Mouse (Mus musculus) monocyte, adult 2 months (primary cell): ENCODE results near the gene Kalrn.
"Not testable (repeated sequence)": the region's sequence is repeated elsewhere in the genome, so short reads cannot be mapped to it uniquely, and the experiment has no call there.

Experiments used
- DNase-seq, 2 experiments: peaks; one replicate each; pipeline ENCODE4 v3.0.0; 2022; ENCODE audit warnings: low spot score in 2 of 2, low read depth in 1 of 2

Kalrn gene

DNA sequence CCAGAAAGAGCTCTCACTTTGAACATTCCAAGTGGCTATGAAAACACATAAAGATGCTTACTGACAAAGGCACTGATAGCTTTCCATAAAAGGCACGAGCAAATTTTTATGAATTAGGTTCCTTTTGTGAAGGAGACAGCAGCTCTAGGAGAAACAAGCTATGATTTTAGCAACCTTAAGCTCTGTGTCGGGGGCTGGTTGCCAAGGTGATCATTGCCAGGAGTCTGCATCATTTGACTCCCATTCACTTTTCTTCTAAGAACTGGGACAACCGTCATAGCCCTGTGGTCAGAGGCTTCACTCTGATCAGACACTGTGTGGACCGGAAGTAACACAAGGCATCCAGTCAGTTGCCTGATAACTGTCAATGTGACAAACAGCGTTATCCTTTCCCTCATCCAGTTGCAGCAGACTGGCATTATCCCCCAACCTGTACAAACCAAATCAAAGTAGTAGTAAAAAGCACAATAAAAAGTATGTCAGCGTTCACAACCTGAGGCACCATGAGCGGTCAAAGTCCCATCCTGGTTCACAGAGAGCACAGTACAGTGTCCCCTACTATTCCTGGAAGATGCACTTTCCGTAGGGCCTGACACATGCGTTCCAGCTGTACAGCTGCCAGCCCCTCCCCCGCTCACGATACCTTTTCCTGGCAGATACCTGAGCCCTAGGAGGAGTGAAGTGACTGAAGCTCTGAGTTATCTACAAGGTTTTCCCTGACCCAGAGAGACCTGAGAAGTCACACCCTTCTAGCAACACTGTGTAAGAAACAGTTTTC lies 253.1 kb downstream of the Kalrn start:
- DNase-seq = no peak

DNA sequence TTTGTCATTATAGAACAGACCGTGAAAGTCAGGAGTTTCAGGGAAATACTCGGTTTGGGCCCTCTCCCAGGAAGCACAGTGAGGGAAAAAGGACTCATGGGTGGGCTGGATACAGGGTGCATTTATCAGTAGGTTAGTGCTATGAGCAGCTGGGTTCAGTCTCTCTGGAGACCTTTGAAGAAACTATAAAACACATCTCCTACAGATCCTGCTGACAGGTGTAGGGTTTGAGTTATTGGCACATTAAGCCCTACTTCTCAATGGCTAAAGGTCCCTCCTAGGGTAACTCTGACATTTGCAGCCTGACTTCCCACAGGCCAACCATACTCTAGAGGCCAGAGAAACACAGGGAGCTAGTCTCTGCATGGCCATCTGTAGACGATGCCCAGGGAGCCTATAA lies 256.2 kb downstream of the Kalrn start:
- no peak for DNase-seq

DNA sequence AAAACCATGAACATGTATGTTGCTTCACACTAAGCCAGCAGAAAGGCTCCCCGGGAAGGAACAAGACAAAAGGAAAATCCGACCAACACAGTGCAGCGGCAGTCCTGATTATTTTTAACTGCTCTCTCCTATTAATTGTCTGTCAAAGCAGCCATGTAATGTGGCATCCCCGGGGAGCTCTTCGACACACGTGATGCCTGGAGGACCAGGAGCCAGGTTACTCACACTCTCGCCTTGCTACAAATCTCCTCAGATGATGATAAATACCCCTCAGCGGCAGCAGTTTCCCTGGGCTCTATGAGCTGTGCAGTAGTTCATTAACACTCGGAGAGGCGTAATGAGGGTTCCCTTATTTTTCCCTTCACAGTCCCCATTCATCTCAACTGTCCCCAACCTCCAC lies 257.1 kb downstream of the Kalrn start:
- no peak for DNase-seq

DNA sequence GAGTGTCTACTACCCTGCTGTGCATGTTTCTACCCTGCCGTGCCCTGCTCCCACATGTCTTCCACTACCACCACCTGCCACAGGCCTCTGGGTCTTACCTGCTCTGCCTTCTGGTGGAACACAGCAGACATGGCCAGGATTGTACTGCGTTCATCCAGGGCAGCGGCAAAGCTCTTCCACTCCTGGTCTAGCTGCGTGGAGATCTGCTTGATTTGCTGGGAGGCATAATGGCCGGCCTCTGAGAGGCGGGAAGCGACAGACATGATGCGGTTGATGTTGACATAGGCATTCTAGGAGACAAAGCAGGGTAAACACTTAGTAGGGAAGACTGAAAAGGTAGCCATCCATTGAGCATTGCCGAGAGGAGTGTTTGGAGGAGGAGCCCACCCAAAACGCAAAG lies 259.3 kb downstream of the Kalrn start:
- DNase-seq = no peak

DNA sequence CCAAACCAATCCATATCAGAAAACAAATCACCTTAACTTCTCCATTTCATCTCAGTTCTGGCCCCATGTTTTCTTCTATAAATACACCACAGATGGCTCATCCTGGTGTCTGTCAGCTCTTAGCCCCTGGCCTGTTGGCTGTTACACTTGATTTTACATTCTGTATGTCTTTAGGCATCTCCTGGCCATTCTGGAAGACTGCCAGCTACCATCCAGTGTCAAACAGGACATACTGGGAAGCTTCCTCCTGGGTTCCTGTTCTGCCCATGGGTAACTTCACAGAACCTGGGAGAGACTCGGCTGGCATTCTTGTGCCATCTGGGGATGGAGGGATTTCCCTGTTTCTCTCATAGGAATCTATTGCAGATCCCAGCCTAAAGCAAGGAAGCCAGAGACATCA lies 261.8 kb downstream of the Kalrn start:
- no peak for DNase-seq

DNA sequence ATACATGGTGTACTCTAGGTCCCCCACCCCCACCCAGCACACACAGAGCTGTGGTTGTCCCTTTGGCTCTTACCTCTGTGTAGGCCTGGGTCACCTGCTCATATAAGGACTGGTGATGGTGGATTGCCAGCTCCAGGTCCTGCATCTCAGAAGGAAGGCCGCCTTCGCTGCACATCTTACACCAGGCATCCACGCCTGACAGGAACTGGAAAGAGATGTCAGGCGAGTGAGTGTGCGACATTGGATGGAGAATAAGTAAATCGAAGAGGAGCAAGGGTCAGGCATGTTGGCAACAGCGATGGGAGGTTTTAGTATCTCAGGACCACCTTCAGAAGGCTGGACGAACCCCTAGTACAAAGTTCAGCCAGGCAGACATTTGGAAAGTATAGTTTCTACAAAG lies 263.0 kb downstream of the Kalrn start:
- no peak for DNase-seq

DNA sequence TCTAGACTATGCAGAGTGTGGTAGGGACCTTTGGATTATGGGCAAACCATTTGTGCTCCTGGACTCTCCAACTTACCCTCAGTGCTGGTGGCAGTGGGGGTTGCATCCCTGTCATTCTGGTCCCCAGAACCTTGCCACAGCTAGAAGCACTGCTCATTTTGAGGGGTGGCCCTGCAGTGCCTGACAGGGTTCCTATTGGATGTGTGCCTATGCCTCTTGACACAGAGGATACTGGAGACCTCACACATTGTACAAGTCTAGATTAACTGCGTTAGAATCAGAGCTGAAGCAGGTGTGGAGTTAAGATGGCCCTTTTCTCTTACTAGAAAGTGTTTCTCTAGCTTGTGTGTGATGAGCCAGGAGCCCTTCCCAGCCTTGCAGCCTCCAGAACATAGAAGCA lies 265.0 kb downstream of the Kalrn start:
- no peak for DNase-seq

DNA sequence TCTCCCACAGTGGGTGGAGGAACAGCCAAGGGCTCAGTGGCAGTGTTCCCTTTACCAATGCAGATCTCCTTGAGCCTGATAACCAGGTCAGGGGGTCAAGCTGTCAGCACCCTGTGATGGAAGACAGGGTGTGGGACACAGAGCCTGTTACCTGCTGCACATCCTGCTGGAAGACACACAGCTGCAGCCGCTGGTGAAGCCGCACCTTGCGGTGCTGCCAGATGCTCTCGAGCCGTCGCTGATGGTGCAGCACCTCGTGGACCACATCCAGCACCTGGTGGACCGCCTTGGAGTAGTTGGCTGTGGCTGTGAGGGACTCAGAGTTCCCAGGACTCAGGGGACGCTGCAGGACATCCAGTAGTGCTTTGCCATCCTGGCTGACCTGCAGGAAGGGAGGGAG lies 265.9 kb downstream of the Kalrn start:
- DNase-seq = no peak

DNA sequence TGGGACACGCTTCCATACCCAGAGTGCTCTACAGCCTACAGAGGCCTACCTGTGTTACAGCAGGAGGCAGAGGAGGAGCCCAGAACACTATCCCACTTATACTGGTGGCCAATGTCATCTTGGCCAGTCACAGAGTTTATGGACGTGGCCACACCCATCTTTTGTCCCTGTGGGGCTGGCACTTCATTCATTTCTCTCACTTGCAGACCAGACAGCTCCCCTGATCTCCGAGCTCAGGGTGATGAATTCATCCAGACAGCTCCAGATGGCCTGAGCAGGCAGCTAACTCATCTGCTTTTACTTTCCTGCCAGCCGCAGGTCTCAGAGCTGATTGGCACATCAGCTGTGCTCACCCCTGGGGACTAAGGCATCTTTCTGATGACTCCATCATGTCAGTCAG lies 267.7 kb downstream of the Kalrn start:
- no peak for DNase-seq

DNA sequence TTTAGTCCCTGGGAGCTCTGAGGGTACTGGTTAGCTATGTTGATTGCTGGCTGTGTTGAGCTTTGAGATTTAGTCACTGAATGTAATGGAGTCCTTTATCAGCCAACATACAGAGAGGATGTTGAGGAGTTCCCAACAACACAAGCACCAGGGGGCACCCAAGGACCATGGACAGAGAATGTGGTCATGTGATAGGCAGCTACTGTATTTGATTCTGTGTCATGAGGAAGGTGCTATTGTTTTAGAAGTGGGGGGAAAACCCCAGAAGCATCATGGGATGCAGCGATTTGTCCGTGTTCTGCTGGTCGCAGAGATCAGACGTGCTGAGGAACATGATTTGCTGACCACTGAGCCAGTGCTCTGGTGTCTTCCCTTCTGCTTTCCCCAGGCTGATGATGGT lies 269.5 kb downstream of the Kalrn start:
- DNase-seq = not testable (repeated sequence)

DNA sequence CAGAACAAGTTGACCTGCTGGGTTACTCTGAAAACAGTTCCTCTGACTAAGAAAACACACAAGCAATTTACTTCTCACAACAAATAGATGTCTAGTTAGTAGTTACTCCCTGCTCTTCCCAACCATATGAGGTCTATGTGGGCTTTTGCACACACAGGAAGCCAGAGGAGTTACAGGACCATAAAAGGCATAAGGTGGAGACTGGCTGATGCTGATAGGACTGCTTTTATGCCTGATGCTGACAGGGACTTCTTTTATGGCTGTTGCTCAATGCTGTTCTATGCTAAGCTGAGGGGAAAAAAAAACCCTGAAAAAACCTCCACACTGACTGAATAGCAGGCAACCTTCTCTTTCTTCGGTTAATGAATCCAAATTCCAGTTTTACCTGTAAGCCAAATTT lies 270.8 kb downstream of the Kalrn start:
- DNase-seq = no peak

DNA sequence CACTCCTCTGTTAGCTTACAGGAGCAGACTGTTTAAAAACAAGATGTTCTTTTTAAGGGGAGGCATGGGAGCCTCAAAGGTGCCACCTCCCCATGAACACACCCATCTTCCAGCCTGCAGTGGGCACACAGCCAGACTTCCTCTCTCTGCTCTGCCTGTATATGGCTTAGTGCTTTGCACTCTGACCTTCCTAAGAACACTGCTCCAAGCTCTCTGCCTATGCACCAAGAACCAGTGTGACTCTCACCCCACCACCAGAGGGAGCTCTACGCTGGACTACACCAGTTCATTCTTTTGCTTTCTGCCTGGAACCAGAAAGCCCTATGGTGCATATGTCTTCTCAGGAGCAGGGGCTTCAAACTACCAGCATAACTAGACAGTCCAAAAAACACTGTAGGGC lies 271.3 kb downstream of the Kalrn start:
- DNase-seq = no peak

DNA sequence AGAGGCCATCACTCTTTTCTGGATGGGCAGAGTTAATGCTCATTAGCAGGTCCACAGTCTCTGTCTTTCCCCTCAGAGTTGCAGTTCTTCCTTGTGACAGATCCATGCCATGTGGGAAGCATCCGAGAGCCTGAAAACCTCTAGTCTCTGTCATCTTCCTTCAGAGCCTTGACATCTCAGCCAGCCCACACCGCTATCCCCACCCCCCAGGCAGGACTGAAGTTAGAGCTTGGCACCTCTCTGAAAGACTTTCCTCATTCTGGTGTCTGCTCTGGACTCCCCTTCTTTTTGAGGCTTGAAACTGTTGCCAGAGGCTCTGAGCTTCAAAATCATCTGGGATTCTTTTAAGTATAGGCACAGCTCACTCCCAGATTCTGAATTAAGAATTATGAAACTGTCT lies 274.1 kb downstream of the Kalrn start:
- no peak for DNase-seq

DNA sequence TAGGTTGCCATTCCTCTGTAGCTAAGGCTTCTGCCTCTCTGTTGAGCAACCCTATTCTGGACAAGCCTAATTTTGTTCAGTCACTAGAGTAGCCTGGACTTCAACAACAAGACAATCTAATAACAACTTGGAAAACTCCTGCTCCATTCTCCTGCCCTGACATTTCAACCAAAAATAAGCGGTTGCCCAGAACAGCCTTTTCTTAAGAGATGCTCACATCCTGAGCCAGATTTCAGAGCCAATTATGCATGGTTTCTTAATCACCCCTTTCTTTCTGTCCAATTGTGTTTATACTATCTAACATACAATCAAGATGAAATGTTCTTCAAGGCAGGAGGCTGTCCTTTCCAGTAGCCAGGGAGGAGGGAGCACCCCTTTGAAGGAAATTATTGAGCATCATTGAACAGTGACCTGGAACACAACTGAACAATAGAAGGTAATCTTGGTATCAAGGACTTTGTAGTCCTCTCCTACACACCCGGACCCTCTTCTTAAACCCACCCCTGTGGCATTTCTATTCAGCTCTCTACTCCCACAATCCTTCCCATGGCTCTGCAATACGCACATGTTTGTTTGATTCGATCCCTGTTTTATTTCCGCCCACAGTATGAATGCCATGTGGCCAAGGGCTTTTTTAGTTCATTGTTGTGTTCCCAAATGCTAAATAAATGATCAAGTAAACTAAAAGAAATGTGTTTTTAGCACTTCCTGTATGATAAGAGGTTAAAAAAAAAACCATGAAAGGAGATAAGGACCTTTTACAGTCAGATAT lies 275.2 kb downstream of the Kalrn start:
- no peak for DNase-seq

DNA sequence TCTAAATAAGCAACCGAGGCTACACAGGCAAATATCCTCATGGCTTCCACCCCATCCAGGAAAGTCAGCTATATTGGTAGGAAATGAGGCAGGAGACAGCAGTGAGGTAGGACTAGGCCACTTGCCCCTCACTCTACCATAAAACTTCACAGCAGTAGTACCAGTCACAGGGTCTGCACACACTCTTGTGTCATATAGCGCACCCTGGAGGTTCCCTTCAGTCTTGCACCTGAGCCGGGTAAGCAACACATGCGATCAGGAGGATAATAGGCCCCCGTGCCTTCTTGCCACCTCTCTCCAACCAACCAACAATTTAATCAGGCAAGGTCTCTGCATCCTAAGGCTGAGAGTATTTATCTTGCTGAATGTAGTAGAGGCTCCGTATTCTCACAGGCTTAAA lies 278.8 kb downstream of the Kalrn start:
- no peak for DNase-seq

DNA sequence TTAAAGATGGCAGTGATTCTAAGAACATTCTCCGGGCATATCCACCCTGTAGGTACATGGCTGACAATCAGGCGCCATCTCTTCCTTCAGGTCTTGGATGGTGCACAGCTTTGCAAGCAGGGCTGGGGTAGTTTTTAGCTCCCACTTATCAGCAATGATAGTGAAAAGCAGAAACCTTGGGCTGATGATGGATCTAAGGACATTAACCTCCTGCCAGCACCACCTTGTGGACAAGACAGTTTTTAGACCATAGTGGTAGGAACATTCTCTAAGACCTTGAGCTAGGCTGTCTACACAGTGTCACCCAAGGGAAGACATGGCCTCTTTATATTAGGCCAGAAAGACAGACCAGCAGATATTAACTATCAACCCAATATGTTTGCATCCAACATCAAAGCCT lies 279.7 kb downstream of the Kalrn start:
- no peak for DNase-seq

DNA sequence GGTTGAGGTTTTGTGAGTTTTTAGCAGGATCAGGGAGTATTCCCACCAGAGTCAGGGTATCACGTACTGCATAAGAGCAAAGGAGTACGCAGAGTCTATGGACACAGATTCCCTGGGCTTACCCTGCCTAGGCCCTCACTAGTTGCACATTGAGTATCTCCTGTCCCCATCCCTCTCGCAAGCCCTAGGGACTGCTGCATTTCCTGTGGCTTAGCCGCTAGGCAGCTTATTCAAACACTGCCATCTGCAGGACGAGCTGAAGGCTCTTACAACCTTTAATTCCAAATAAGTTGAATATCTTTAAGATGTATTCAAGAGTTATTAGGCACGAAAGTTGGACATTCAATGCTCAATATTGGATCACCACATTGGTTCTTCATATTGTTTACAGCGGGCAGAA lies 283.7 kb downstream of the Kalrn start:
- DNase-seq = no peak

DNA sequence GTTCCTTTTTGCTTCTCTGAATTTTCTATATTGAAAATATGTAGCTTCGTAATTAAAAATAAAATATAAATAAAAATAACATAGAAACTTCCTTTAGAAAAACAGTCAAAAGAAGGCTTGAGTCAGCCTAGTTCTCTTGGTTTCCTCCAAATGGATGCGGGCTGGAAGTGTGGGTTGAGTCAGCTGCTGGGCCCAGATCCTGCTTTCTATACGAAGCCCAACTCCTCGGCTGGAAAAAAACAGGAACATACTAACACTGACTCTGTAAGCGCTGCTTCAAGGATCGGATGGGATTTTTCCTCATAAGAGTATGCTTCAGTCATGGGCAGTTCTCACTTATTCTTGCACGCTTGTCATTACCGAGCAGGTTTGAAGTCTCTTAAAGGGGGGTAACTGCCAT lies 291.3 kb downstream of the Kalrn start:
- DNase-seq = no peak

DNA sequence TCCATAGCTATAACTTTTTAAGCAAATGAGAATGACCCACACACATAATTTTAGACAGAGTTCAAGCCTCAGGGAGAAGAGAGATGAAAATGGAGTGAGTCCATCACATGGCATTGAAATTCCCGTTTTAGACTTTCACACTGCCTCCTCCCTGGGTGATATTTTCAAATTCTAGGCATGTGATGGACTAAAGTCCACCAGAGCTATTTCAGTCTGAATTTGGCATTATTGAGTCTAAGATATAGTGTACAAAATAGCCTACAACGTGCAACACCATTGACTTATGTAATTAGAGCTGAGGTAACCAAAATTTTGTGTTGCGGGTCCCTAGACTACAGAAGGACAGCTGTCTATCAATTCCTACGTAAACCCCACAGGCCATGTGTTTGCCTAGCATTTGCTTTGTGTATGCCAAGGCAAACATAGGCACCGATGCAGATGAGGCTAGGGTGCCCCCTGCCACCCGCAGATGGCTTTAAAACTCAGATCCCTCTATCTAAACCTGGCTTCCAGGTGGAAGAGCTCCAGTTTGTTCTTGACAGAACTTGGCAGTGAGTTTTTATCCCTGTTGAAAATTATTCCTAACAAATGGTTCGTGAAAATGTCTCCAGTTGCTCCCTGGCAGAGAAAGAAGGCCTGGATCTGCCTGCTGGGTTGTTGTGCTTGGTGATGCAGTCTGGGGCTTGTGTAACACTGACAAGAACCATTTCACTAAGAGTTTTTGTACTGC lies 293.5 kb downstream of the Kalrn start:
- no peak for DNase-seq

DNA sequence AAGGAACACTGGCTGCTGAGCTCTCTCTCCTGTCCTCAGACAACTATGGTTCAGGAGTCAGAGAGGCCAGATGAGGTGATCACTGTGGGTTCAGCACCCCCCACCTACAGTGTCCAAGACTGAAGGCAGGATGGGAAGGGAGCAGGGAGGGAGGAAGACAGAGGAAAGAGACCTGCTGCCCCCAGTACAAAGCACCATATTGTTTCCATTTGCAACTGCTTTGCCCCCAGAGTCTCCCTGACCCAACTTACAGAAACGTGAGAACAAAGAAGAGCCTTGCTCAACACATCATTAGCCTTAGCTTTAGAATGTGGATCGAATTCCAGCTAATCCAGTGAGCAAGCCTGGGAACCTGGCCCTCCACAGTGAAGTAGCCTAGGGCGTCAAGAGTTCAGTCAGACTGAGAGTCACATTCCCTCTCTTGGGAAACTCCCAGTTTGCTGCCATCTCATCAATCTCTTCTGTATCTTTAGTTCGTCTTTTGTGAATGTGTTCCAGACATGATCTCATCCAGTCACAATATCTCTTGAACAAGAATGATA lies 295.0 kb downstream of the Kalrn start:
- no peak for DNase-seq

DNA sequence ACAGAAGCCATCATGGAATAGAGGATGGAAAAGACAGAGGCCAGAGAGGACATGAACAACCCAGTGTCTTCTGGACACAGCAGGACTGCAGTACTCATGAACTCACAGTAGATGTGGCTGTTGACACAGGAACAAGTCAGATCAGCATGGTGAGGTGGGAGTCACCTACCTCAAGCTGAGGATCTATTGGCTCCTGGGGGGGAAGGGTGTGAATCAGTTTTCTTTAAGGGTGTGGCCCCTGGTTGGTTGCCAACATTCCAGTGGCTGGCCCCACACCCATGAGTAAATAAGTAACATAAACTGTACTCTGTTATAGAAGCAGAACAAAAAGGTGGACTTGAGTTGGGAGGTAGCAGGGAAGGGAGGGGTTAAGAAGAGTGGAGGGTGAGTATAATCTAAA lies 298.7 kb downstream of the Kalrn start:
- DNase-seq = no peak

DNA sequence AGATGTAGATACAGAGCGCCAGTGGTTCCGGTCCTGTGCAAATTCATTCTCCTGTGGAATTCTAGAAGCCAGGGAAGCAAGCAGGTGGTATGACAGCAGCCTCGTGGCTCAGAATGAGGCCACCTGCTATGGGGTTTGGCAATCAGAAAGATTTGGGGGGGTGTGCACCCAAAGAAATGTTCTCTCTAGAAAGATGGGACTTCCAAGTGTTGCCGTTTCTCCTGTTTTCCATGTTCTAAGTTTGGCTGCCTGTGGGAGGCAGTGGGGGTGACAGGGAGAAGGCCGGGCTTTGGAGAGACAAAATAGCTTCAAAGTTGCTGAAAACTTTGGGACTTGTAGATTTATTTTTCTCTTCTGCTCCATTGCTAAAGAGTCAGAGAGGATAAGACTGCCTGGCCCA lies 301.9 kb downstream of the Kalrn start:
- DNase-seq = no peak
